Mouse (Mus musculus): Measurements from ENCODE around the gene Kbtbd4. TPM values are rescaled to one million over a fixed set of nuclear protein-coding genes. Genes with fewer than 3 reads are reported as not detected.

Kbtbd4 gene
- polyA plus RNA-seq, 1 experiment from 2014 or later = 32.5 TPM

DNA sequence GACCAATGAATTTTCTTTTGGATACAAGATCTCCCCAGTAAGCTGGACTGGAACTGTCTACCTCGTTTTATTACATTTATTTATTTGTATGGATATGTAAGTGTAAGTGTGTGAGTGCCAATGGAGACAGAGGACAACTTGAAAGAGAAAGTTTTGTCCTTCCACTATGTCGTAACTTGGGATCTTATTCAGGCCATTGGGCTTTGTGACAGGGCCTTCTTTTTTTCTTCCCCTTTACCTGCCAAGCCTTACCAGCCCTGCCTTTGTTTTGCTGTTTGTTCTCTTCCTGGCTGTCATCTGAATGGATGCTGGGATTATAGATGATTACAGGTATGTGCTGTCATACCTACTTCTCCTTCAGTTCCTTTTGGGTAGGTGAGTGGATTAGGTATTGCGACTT is 54.3 kb downstream of the Kbtbd4 start:
- DNase-seq (no peak), ATAC-seq (ENCODE audit: insufficient read depth) (no peak)
- 76% methylated on average over 3 of the region's 3 CpGs for WGBS
- no peak overlapping the region for H3K9ac ChIP-seq
- H3K27me3 ChIP-seq (ENCODE audit: insufficient read depth, low read length) = no peaks in the 10 kb centered on the region
- no peaks in the 10 kb centered on the region for H3K9me3 ChIP-seq (ENCODE audit: low read depth, low read length)
- H3K36me3 ChIP-seq (ENCODE audit: insufficient read depth) = peaks cover 3% of the 10 kb centered on the region; the same call in 1 of the 2 replicates
- H3K4me3 ChIP-seq (ENCODE audit: low read depth, low read length) = no peak overlapping the region
- no peak overlapping the region for H3K27ac ChIP-seq (ENCODE audit: low read depth)
- no peak for TF ChIP-seq CTCF (IDR thresholded peaks at IDR 0.05; ENCODE audit: low read depth)
- no peaks in the 10 kb centered on the region for H3K4me1 ChIP-seq (ENCODE audit: insufficient read depth)
- no peak overlapping the region for H3K4me2 ChIP-seq

- no peaks in the 10 kb centered on the region for H3K9me3 ChIP-seq (ENCODE audit: low read depth, low read length)
- no peak overlapping the region for H3K4me2 ChIP-seq
- 94% methylated on average over 2 of the region's 2 CpGs for WGBS
- no peak overlapping the region for H3K4me3 ChIP-seq (ENCODE audit: low read depth, low read length)
- no peak overlapping the region for H3K9ac ChIP-seq
- H3K27ac ChIP-seq (ENCODE audit: low read depth) = no peak overlapping the region
- H3K4me1 ChIP-seq (ENCODE audit: insufficient read depth) = no peaks in the 10 kb centered on the region
- DNase-seq = no peak
- peaks cover 3% of the 10 kb centered on the region; the same call in 1 of the 2 replicates for H3K36me3 ChIP-seq (ENCODE audit: insufficient read depth)
- no peak for ATAC-seq (ENCODE audit: insufficient read depth)
- no peaks in the 10 kb centered on the region for H3K27me3 ChIP-seq (ENCODE audit: insufficient read depth, low read length)
- TF ChIP-seq CTCF (IDR thresholded peaks at IDR 0.05; ENCODE audit: low read depth) = no peak
Observed at GRCm38 (mm10) chr2:90960012-90960411, 55.5 kb downstream of the Kbtbd4 start.

Other genes starting within 250 kb of the Kbtbd4 start
- 59.6 and 63.9 TPM in 2 replicates for gene Nup160, start 227.5 kb upstream of the Kbtbd4 start, polyA plus RNA-seq (2014; fragmentation: Nextera tagmentation; extraction: Ambion mirVana)
- 96.9 and 106 TPM in 2 replicates for gene Fnbp4, start 159.4 kb upstream of the Kbtbd4 start, polyA plus RNA-seq (2014; fragmentation: Nextera tagmentation; extraction: Ambion mirVana)
- 0.96 and 1.2 TPM in 2 replicates for gene Agbl2, start 122.0 kb upstream of the Kbtbd4 start, polyA plus RNA-seq (2014; fragmentation: Nextera tagmentation; extraction: Ambion mirVana)
- 228 and 241 TPM in 2 replicates for gene Mtch2, start 57.6 kb upstream of the Kbtbd4 start, polyA plus RNA-seq (2014; fragmentation: Nextera tagmentation; extraction: Ambion mirVana)
- 3.1 and 3.6 TPM in 2 replicates for gene C1qtnf4, start 18.9 kb upstream of the Kbtbd4 start, polyA plus RNA-seq (2014; fragmentation: Nextera tagmentation; extraction: Ambion mirVana)
- gene Ndufs3, start 87 bp downstream of the Kbtbd4 start, polyA plus RNA-seq (2014; fragmentation: Nextera tagmentation; extraction: Ambion mirVana) = 186 and 198 TPM in 2 replicates
- 65.0 and 68.0 TPM in 2 replicates for gene Celf1, start 35.6 kb downstream of the Kbtbd4 start, polyA plus RNA-seq (2014; fragmentation: Nextera tagmentation; extraction: Ambion mirVana)
- 1.5 and 1.6 TPM in 2 replicates for gene Rapsn, start 130.9 kb downstream of the Kbtbd4 start, polyA plus RNA-seq (2014; fragmentation: Nextera tagmentation; extraction: Ambion mirVana)
- gene Psmc3, start 149.3 kb downstream of the Kbtbd4 start, polyA plus RNA-seq (2014; fragmentation: Nextera tagmentation; extraction: Ambion mirVana) = 300 and 322 TPM in 2 replicates
- 29.0 and 33.3 TPM in 2 replicates for gene Slc39a13, start 165.7 kb downstream of the Kbtbd4 start, polyA plus RNA-seq (2014; fragmentation: Nextera tagmentation; extraction: Ambion mirVana)
- 6.2 TPM in 2 replicates for gene Spi1, start 177.7 kb downstream of the Kbtbd4 start, polyA plus RNA-seq (2014; fragmentation: Nextera tagmentation; extraction: Ambion mirVana)
- 0.47 and 7.7 TPM in 2 replicates for gene Mybpc3, start 213.4 kb downstream of the Kbtbd4 start, polyA plus RNA-seq (2014; fragmentation: Nextera tagmentation; extraction: Ambion mirVana)